Comparison of ENCODE assay signal across 22 mouse cellular contexts in genomic region chr10:44826271-44826670, GRCm38 (mm10).
"Had no signal": no experiment of that assay in that cellular context is flagged by ENCODE, and none has a peak within 500 bp of the region (broad histone marks: within the 10 kb centered on the region; RNA-seq: fewer than 3 reads in every experiment).

No protein-coding gene starts in this region.

- H3K36me3 ChIP-seq: limb, embryonic 15.5 days; midbrain, embryonic 12.5 days; midbrain, embryonic 15.5 days; neural tube, embryonic 12.5 days had no signal

- H3K27ac ChIP-seq: kidney, postnatal 0 days; layer of hippocampus, adult 2 months; limb, embryonic 15.5 days; liver, embryonic 14.5 days; macrophage; midbrain, embryonic 12.5 days; midbrain, embryonic 15.5 days; neural tube, embryonic 12.5 days; stomach, postnatal 0 days had no signal

- H3K4me1 ChIP-seq: limb, embryonic 15.5 days; midbrain, embryonic 12.5 days; midbrain, embryonic 15.5 days; neural tube, embryonic 12.5 days had no signal

- H3K4me3 ChIP-seq: layer of hippocampus, adult 2 months; limb, embryonic 15.5 days; midbrain, embryonic 12.5 days; midbrain, embryonic 15.5 days; neural tube, embryonic 12.5 days had no signal

- H3K27me3 ChIP-seq: limb, embryonic 15.5 days; midbrain, embryonic 12.5 days; midbrain, embryonic 15.5 days; neural tube, embryonic 12.5 days had no signal

- H3K9ac ChIP-seq: limb, embryonic 15.5 days; liver, embryonic 14.5 days; liver, postnatal 0 days; midbrain, embryonic 12.5 days; midbrain, embryonic 15.5 days; neural tube, embryonic 12.5 days had no signal

- H3K4me2 ChIP-seq: limb, embryonic 15.5 days; liver, embryonic 11.5 days; midbrain, embryonic 12.5 days; midbrain, embryonic 15.5 days; neural tube, embryonic 12.5 days had no signal

- DNase-seq: kidney, adult 2 months; kidney, postnatal 25 days; layer of hippocampus, adult 9-11 months; liver, postnatal 0 days; lung, postnatal 14 days; right cerebral cortex, adult 18-20 months; right cerebral cortex, postnatal 14 days; right cerebral cortex, postnatal 4 days; thymus, adult 2 months; thymus, postnatal 14 days; thymus, postnatal 4 days had no signal

- H3K9me3 ChIP-seq: limb, embryonic 15.5 days; midbrain, embryonic 12.5 days; midbrain, embryonic 15.5 days; neural tube, embryonic 12.5 days had no signal

- ATAC-seq: intestine, postnatal 0 days; liver, postnatal 0 days; midbrain, embryonic 15.5 days had no signal
